Mouse (Mus musculus) adipocyte (in vitro differentiated cells): Measurements from ENCODE around the gene Zbed5.
"Not testable (repeated sequence)": the region's sequence is repeated elsewhere in the genome, so short reads cannot be mapped to it uniquely, and the experiment has no call there.

Experiments used
- DNase-seq: peaks from one replicate; pipeline ENCODE4 v3.0.0-alpha.2; 2016; ENCODE audit warnings: low spot score

Gene Zbed5

GRCm38 (mm10) chr5:129895198-129896088 lies at the start of gene Zbed5:
TSS of gene Zbed5 (plus strand) at chr5:129895723.
- peak; percentile 95 for DNase-seq

- DNase-seq, result peak; percentile 96
These were observed 48.6 kb upstream of the Zbed5 start, which contains the start of gene Sumf2 for GRCm38 (mm10) chr5:129846752-129847557. TSS of gene Sumf2 (plus strand) at chr5:129846986.

GRCm38 (mm10) chr5:129847558-129847820 lies 48.0 kb upstream of the Zbed5 start:
- DNase-seq, result no peak

- DNase-seq, result no peak
These were observed 40.4 kb upstream of the Zbed5 start for GRCm38 (mm10) chr5:129855163-129855562.

GRCm38 (mm10) chr5:129856414-129856813 lies 39.1 kb upstream of the Zbed5 start:
- DNase-seq, result no peak

GRCm38 (mm10) chr5:129862325-129862724 lies 33.2 kb upstream of the Zbed5 start:
- DNase-seq, result no peak

- no peak for DNase-seq
These were observed 31.1 kb upstream of the Zbed5 start for GRCm38 (mm10) chr5:129864467-129864866.

- DNase-seq, result no peak
These were observed 29.7 kb upstream of the Zbed5 start for GRCm38 (mm10) chr5:129865841-129866240.

- DNase-seq, result no peak
These were observed 26.1 kb upstream of the Zbed5 start for GRCm38 (mm10) chr5:129869238-129869995.

- no peak for DNase-seq
These were observed 24.3 kb upstream of the Zbed5 start for GRCm38 (mm10) chr5:129871238-129871637.

- DNase-seq, result no peak
These were observed 21.6 kb upstream of the Zbed5 start for GRCm38 (mm10) chr5:129873942-129874341.

GRCm38 (mm10) chr5:129875098-129875497 lies 20.4 kb upstream of the Zbed5 start:
- DNase-seq, result no peak

- peak; percentile 96 for DNase-seq
These were observed 17.6 kb upstream of the Zbed5 start for GRCm38 (mm10) chr5:129877731-129878455.

- peak; percentile 99 for DNase-seq
These were observed 16.6 kb upstream of the Zbed5 start for GRCm38 (mm10) chr5:129878946-129879345.

- peak; percentile 29 for DNase-seq
These were observed 15.6 kb upstream of the Zbed5 start for GRCm38 (mm10) chr5:129879888-129880287.

- DNase-seq, result peak; percentile 66
These were observed 9.3 kb upstream of the Zbed5 start for GRCm38 (mm10) chr5:129886271-129886670.

GRCm38 (mm10) chr5:129886911-129887636 lies 8.4 kb upstream of the Zbed5 start, which contains the start of gene Chchd2:
TSS of gene Chchd2 (minus strand) at chr5:129887470.
- peak; percentile 99 for DNase-seq

GRCm38 (mm10) chr5:129890390-129890789 lies 5.1 kb upstream of the Zbed5 start:
- DNase-seq, result not testable (repeated sequence)

GRCm38 (mm10) chr5:129898449-129898848 lies 2.9 kb downstream of the Zbed5 start, which contains the start of gene Phkg1:
TSS of gene Phkg1 (minus strand) at chr5:129898549.
- DNase-seq, result no peak

- DNase-seq, result no peak
These were observed 12.3 kb downstream of the Zbed5 start for GRCm38 (mm10) chr5:129907775-129908174.
